Mouse (Mus musculus) ES-Bruce4 (cell line): ENCODE results near the gene Caly.

Experiments
- CTCF ChIP-seq: IDR thresholded peaks from one replicate; pipeline ENCODE4 v1.8.1; 2011; ENCODE audit warnings: low read depth, low read length
- EP300 ChIP-seq: IDR thresholded peaks from 2 replicates; pipeline ENCODE4 v1.6.1; 2011; ENCODE audit warnings: low read depth, low read length; ENCODE audit not compliant: insufficient read depth
- POLR2A ChIP-seq: IDR thresholded peaks from one replicate; pipeline ENCODE4 v1.8.1; 2011; ENCODE audit warnings: low read length; ENCODE audit not compliant: insufficient read depth

- no peak for TF ChIP-seq POLR2A
- no peak for TF ChIP-seq CTCF
- no peak for TF ChIP-seq EP300
Measured at GRCm38 (mm10) chr7:140115583-140116328, 33.4 kb upstream of the Caly start, which contains the start of gene Paox.
